17 mouse cellular contexts compared by ENCODE assay signal in genomic region chr2:91137481-91137880, GRCm38 (mm10). TPM values are rescaled to one million over a fixed set of nuclear protein-coding genes. Genes with fewer than 3 reads are reported as not detected.
"Had no signal": no experiment of that assay in that cellular context is flagged by ENCODE, and none has a peak within 500 bp of the region (broad histone marks: within the 10 kb centered on the region; RNA-seq: fewer than 3 reads in every experiment).

No protein-coding gene starts in this region.

- H3K4me3 ChIP-seq: layer of hippocampus, adult 2 months; limb, embryonic 13.5 days; liver, embryonic 15.5 days; midbrain, embryonic 13.5 days had no signal

- H3K9me3 ChIP-seq: limb, embryonic 13.5 days; liver, embryonic 15.5 days; midbrain, embryonic 13.5 days had no signal

- H3K9ac ChIP-seq: limb, embryonic 13.5 days; liver, embryonic 15.5 days; midbrain, embryonic 13.5 days had no signal

- H3K4me2 ChIP-seq: limb, embryonic 13.5 days; liver, embryonic 15.5 days; midbrain, embryonic 13.5 days had no signal

- H3K4me1 ChIP-seq: limb, embryonic 13.5 days; liver, embryonic 15.5 days; midbrain, embryonic 13.5 days had no signal

- DNase-seq: kidney, postnatal 10 days; kidney, postnatal 4 days; left cerebral cortex, postnatal 4 days; lung, adult 2 months; lung, postnatal 36 days; right cerebral cortex, postnatal 14 days; thymus, adult 2 months; thymus, postnatal 25 days had no signal

- H3K27ac ChIP-seq: layer of hippocampus, adult 2 months; limb, embryonic 13.5 days; liver, embryonic 15.5 days; midbrain, embryonic 13.5 days had no signal

- H3K27me3 ChIP-seq: limb, embryonic 13.5 days; liver, embryonic 15.5 days; midbrain, embryonic 13.5 days had no signal

- ATAC-seq: lung, postnatal 0 days; midbrain, embryonic 13.5 days had no signal

RNA-seq across cellular contexts. Expression of gene Mybpc3, which starts 19.5 kb away (rescaled TPM):
- total RNA-seq: left cerebral cortex, postnatal 4 days; liver, adult 2 months; megakaryocyte progenitor cell, adult 5-6 weeks; midbrain, postnatal 0 days had no signal
- polyA plus RNA-seq: limb, embryonic 13.5 days; midbrain, embryonic 13.5 days; midbrain, postnatal 0 days; neural tube, embryonic 14.5 days had no signal
